Mouse (Mus musculus) naive thymus-derived CD4-positive, alpha-beta T cell, adult 2 months (primary cell): ENCODE data around the gene Kif20b.

Experiments used
- DNase-seq: peaks from one replicate; pipeline ENCODE4 v3.0.0-alpha.2; 2011; ENCODE audit warnings: low read depth

The Kif20b gene

DNA sequence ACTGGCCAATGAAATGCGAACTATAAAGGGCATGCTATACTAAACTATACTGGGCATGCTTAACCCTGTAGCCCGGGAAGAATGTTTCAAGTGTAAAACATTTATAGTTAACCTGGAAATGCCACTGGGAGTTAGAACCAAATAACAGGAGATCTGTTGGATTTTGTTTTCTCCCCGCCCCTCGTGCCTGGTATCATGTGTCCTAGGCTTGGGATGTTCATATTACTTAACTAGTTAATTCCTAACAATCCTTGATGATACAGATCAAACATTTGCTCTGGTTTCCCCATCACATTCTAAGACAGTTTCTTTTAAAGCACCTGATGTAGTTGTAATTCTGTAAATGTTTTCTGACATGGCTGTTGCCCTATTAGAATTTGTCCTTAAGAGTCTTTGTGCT, 2.1 kb upstream of the Kif20b start:
- DNase-seq: no peak

DNA sequence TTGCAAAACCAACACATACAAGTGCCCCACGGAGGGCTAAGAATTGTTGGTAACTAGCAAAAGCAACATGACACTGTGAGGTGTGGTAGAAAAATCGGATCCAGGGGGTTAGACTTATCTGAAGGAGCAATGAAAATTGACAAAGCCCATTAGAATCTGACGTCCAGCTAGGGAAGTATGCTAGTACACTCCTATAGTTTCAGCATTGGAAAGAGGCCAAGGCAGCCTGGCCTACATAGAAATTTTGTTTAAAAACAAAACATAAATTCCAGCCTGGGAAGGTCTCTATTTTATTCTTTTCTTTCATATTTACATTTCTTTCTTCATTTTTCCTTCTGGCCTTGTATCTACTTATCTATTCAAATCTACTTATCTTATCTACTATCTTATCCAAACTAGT, 1.6 kb upstream of the Kif20b start:
- DNase-seq: no peak

DNA sequence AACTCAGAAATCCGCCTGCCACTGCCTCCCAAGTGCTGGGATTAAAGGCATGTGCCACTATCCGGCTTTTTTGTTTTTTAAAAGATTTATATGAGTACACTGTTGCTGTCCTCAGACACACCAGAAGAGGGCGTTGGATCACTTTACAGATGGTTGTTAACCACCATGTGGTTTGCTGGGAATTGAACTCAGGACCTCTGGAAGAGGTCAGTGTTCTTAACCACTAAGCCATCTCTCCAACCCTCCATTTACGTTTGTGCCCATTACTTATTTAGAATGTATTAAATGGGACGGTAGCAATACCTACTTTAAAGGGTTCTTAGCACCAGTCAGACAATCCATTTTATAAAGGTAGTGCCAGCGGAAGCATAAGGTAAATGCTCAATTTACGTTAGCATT, 909 bp upstream of the Kif20b start:
- no peak for DNase-seq

DNA sequence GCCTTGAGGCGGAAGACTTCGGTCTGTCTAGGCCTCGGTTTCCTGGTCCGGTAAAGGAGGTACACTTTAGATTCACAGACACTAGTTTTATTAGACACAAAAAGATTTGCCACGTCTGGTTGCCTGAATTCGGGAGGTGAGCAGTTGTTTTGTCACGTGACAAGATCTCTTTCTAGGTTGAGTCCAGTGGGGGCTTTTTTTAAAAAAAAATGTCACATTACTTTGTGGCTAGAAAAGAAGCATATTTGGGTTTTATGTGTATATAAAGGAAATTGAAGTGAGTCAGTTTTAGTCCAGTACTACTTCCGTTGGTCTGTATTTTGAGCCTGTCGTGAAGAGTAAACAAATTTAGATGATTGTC, 422 bp downstream of the Kif20b start:
- DNase-seq: no peak

DNA sequence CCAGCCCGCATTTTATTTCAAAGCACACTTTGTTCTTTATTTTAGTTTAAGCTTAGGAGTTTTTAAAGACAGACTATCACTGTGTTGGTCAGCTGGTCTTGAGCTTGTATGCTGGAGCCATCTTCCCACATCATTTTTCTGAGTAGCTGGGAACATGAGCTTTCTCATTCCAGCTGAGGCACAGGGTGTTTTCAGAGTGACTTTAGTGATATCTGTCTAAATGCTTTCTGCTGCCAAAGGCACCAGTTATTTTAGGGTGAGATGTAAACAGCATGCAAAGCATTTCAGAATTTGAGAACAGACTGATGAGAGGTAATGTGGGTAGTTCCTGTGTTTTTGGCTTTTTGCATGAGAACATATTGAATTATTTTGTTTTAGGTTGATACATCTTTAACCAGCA, 25.0 kb downstream of the Kif20b start:
- DNase-seq: no peak

DNA sequence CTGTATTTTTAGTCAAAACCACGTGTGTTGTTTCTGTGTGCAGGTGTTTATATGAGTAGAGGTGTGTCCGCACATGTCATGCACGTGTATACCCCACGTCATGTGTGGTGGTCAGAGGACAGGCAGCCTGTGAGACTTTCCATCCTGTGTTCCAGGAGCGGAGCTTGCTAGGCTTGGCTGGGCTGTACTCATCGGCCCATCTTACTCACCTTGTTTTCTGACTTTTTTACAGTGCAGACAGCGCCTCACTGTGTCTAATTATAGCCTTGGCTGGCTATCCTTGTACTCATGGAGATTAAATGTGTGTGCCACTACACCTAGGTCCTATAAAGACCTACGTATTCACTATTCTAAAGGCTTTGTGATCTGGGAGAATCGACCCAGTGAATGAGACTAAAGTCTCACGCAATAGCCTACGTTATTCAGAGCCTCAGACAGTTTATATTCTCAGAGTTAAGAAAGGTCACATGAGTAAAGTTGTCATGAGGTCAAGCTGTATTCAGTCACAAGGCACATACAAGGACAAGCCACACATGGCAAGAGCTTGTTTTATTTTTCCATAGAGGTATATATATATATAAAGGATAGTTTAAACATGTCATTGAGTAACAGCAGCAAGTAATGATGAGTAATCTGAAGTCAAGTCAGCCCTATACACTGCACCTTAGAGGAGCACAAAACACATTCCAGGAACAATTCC, 31.8 kb downstream of the Kif20b start:
- DNase-seq: no peak

DNA sequence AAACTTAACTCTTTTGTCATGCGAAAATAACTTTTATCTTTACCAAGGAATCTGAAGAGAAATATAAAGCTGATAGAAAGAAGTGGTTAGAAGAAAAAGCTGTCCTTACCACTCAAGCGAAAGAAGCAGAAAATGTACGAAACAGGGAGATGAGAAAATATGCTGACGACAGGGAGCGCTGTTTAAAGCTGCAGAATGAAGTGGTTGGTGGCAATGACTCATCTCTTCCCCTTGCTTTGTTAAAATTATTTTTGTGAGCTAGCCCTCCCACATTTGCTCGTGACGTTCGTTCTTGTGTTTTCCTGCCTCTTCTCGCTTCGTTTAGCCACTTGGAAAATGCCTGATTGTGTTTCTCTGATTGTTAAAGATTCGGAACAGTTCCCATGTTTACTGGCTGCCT, 37.2 kb downstream of the Kif20b start:
- DNase-seq: peak; percentile 20

DNA sequence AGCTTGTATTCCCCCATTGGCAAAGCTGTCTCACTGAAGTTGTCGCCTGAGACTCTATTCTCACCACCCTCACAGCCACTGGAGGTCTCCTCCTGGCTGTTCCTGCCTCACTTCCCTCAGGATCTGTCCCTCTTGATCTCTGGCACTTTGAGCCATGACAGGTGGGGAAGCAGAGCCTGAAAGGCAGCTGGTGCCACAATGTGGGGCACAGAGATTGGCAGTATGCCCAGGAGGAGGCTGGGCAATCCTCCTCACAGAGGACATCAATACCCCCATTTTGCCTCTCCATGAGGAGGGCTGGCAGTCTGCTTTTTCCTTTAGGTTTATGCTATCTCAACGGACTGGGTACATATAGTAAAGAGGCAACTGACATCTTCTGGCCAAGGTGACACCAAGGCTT, 62.6 kb downstream of the Kif20b start:
- DNase-seq: no peak

DNA sequence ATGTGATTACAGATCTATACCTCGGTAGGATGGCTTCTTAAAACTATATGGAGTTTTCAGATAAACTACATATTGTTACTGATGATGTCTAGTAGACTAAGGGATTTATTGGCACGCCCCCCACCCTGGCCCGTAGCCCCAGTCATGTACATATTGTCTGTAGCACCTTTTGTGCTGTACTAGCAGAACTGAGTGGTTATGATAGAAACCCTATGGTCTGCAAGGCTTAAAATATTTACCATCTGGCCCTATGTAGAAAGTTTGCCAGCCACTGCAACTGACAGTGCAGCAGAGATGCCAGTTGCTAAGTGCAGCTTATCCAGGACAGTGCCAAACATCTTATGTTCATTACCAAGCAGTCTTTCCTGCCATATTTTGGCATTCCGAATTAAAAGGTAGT, 68.3 kb downstream of the Kif20b start:
- no peak for DNase-seq

DNA sequence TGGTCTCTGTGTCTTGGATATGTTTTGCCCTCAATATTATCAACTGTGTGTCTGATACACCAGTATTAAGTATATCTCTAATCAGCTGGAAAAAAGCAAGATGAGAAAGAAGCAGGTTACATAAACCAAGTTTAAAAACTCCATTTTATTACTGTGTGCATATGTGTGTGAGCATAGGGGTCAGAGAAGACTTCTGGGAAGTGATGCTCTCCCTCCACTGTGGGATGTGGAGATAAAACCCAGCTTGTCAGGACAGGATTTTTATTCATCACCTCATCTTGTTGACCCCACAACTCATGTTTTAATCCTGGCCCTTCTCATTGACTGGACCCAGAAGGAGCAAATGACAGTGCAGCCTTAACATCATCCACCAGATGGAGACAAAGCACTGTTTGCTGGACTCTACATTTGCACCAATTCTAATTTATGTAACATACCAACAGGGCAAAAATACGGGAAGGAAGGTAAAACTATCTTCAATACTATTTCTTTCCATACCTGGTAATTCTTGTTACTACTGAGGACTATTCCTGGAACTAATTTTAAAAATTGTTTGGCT, 70.9 kb downstream of the Kif20b start:
- DNase-seq: peak; percentile 4

DNA sequence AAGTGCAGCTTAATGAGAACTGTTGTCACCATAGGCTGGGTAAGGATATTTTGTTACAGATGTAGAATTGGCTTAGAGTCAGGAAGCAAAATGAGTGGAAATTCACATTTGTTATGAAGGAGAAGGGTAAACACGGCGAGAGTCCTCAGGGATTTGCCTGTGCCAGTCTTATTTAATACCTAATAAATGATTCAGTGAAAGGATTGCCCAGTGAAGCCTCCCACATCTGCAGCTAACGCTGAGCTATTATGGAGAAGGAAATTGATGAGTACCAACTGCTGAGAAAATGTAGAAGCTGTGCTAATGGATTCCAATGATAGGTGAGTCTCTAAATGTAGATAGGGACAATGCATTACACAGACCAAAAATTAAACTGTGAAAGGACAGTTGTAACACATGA, 92.9 kb downstream of the Kif20b start:
- DNase-seq: no peak

DNA sequence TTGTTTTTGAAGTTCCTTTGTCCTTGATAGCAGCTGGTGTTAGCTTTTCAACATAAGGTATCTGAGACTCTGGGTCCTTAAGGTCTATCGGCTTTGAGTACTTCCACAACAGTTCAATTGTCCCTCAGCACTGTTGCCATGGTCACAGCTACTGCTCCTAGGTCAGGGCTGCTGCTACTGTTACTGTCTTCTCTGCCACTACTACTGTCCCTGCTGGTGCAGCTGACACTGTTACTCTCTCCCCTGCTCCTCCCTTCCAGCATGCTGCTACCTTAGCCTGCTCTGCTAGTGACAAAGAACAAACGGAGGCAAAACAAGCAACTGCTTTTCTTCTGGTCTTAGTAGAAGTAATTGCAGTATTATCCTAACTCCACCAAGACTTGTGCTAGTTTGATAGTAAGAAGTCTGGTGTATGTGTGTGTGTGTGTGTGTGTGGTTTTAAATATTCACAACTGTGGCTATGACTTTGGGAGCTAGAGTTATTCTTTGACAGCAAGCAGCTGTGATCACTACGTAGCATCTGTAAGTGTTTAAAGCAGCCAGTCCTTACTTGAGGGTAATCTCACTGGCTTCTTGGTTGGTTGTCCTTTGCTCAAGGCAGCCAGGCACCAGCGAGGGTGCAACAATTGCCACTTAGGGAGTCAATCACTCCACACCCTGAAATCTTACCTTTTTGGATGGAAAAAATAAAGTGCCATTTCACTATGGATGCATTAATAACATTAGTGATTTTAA, 95.5 kb downstream of the Kif20b start:
- DNase-seq: no peak

DNA sequence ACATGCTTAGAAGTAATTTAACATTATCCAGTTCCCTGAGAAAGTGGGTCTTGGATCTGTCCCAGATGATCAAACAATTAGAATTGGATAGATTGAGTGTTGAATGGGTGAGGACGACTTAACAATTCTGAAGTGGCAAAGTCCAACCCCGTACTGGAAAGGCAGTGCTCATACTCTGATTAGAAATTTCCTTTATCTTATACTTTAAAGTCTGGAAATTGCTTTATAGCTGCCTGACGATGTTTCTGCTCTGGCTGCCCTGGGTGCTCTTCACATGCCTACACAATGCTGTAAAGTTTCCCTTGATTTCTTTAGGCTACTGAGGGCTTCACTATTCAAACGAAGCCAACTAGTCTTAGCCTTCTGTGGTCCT, 96.0 kb downstream of the Kif20b start:
- no peak for DNase-seq
